Mouse (Mus musculus) hindbrain, embryonic 12.5 days (tissue): ENCODE data around the gene Dthd1. TPM values are rescaled to one million over a fixed set of nuclear protein-coding genes. Genes with fewer than 3 reads are reported as not detected.

Experiments used
- ATAC-seq: fragments of 200-750 bp; cut with Nextera tagmentation; 2 replicates; pipeline ENCODE4 v1.8.0; 2017; ENCODE audit warnings: moderate TSS enrichment; ENCODE audit not compliant: low FRiP score
- H3K27ac ChIP-seq: fragments of 300-500 bp; sonication (generic); 2 replicates; pipeline ENCODE4 v1.5.1; 2016; ENCODE audit warnings: mild to moderate bottlenecking
- H3K27me3 ChIP-seq: fragments of 300-500 bp; sonication (generic); 2 replicates; pipeline ENCODE4 v1.6.1; 2016; ENCODE audit warnings: mild to moderate bottlenecking
- H3K36me3 ChIP-seq: fragments of 300-500 bp; sonication (generic); 2 replicates; pipeline ENCODE4 v1.6.1; 2016; ENCODE audit warnings: mild to moderate bottlenecking
- H3K4me1 ChIP-seq: fragments of 300-500 bp; sonication (generic); 2 replicates; pipeline ENCODE4 v1.6.1; 2016
- H3K4me2 ChIP-seq: fragments of 300-500 bp; sonication (generic); replicated peaks from 2 replicates; pipeline ENCODE4 v1.6.1; 2016; ENCODE audit warnings: mild to moderate bottlenecking
- H3K4me3 ChIP-seq: fragments of 300-500 bp; sonication (generic); 2 replicates; pipeline ENCODE4 v1.5.1; 2016; ENCODE audit warnings: mild to moderate bottlenecking
- H3K9ac ChIP-seq: fragments of 300-500 bp; sonication (generic); 2 replicates; pipeline ENCODE4 v1.6.1; 2016; ENCODE audit warnings: mild to moderate bottlenecking, moderate library complexity
- H3K9me3 ChIP-seq: fragments of 300-500 bp; sonication (generic); replicated peaks from 2 replicates; pipeline ENCODE4 v1.6.1; 2016; ENCODE audit warnings: mild to moderate bottlenecking
- WGBS: fragments of 180-500 bp; shearing (Covaris S2); methylation state at CpG from one replicate; pipeline ENCODE4 v1.1.7; 2016; 5-methylcytosine and 5-hydroxymethylcytosine counted together
- polyA plus RNA-seq: library from polyadenylated mRNA; unstranded; fragments of >200 nt; fragmentation: Nextera tagmentation; extraction: Ambion mirVana; gene quantifications from 2 replicates; pipeline ENCODE4 v1.2.1, GENCODE M21; 2016

Gene Dthd1
- not detected in 2 replicates for polyA plus RNA-seq

GRCm38 (mm10) chr5:62813402-62814071 is at the start of gene Dthd1:
TSS of gene Dthd1 (plus strand) at chr5:62813823.
- Histone ChIP-seq H3K9me3 (no peaks in the 10 kb centered on the region), H3K27ac (no peak within 1 kb of the TSS), H3K4me2 (no peak within 1 kb of the TSS), H3K4me1 (no peaks in the 10 kb centered on the region), H3K36me3 (no peaks in the 10 kb centered on the region), H3K27me3 (no peaks in the 10 kb centered on the region), H3K4me3 (no peak within 1 kb of the TSS), H3K9ac (no peak within 1 kb of the TSS)
- ATAC-seq = peak; percentile 82
- 62% methylated on average over 6 of the region's 6 CpGs for WGBS

GRCm38 (mm10) chr5:62764161-62764560 is 49.5 kb upstream of the Dthd1 start:
- Histone ChIP-seq H3K9me3 (no peaks in the 10 kb centered on the region), H3K4me2 (no peak overlapping the region), H3K4me1 (no peaks in the 10 kb centered on the region), H3K27me3 (no peaks in the 10 kb centered on the region), H3K27ac (no peak overlapping the region), H3K4me3 (no peak overlapping the region), H3K36me3 (no peaks in the 10 kb centered on the region), H3K9ac (no peak overlapping the region)
- ATAC-seq = no peak
- WGBS = 80% methylated on average over 5 of the region's 5 CpGs

- no peaks in the 10 kb centered on the region for H3K9me3 ChIP-seq
- H3K36me3 ChIP-seq = no peaks in the 10 kb centered on the region
- no peak overlapping the region for H3K27ac ChIP-seq
- 18% methylated on average over 5 of the region's 5 CpGs for WGBS
- H3K27me3 ChIP-seq = no peaks in the 10 kb centered on the region
- H3K9ac ChIP-seq = peak overlapping the region; percentile 75; the same call in 1 of the 2 replicates
- H3K4me1 ChIP-seq = no peaks in the 10 kb centered on the region
- H3K4me2 ChIP-seq = peak overlapping the region; percentile 89
- peak overlapping the region; percentile 78 for H3K4me3 ChIP-seq
- peak; percentile 60 for ATAC-seq
These were observed 48.2 kb upstream of the Dthd1 start for GRCm38 (mm10) chr5:62765459-62765783.

- WGBS = 1% methylated on average over 83 of the region's 106 CpGs
- ATAC-seq = peak; percentile 88
- Histone ChIP-seq H3K36me3 (no peaks in the 10 kb centered on the region), H3K27me3 (no peaks in the 10 kb centered on the region), H3K4me1 (no peaks in the 10 kb centered on the region), H3K9ac (peak within 1 kb of the TSS; percentile 75), H3K9me3 (no peaks in the 10 kb centered on the region), H3K4me3 (peak within 1 kb of the TSS; percentile 78), H3K27ac (no peak within 1 kb of the TSS), H3K4me2 (peak within 1 kb of the TSS; percentile 89)
These were observed 47.6 kb upstream of the Dthd1 start, which contains the start of gene Arap2 for GRCm38 (mm10) chr5:62765784-62766701. TSS of gene Arap2 (minus strand) at chr5:62766159.

- H3K36me3 ChIP-seq = no peaks in the 10 kb centered on the region
- no peak overlapping the region for H3K9ac ChIP-seq
- no peaks in the 10 kb centered on the region for H3K9me3 ChIP-seq
- WGBS = 90% methylated on average over 11 of the region's 11 CpGs
- H3K4me2 ChIP-seq = no peak overlapping the region
- H3K4me1 ChIP-seq = no peaks in the 10 kb centered on the region
- H3K4me3 ChIP-seq = no peak overlapping the region
- no peaks in the 10 kb centered on the region for H3K27me3 ChIP-seq
- H3K27ac ChIP-seq = no peak overlapping the region
- no peak for ATAC-seq
These were observed 41.6 kb upstream of the Dthd1 start for GRCm38 (mm10) chr5:62771775-62772599.

- no peak for ATAC-seq
- H3K4me1 ChIP-seq = no peaks in the 10 kb centered on the region
- WGBS = 90% methylated on average over 8 of the region's 8 CpGs
- no peak overlapping the region for H3K4me2 ChIP-seq
- no peak overlapping the region for H3K9ac ChIP-seq
- no peaks in the 10 kb centered on the region for H3K36me3 ChIP-seq
- H3K4me3 ChIP-seq = no peak overlapping the region
- H3K27me3 ChIP-seq = no peaks in the 10 kb centered on the region
- no peak overlapping the region for H3K27ac ChIP-seq
- no peaks in the 10 kb centered on the region for H3K9me3 ChIP-seq
These were observed 35.8 kb upstream of the Dthd1 start for GRCm38 (mm10) chr5:62777804-62778203.

GRCm38 (mm10) chr5:62778682-62779081 is 34.9 kb upstream of the Dthd1 start:
- Histone ChIP-seq H3K4me3 (no peak overlapping the region), H3K4me1 (no peaks in the 10 kb centered on the region), H3K9me3 (no peaks in the 10 kb centered on the region), H3K9ac (no peak overlapping the region), H3K36me3 (no peaks in the 10 kb centered on the region), H3K27me3 (no peaks in the 10 kb centered on the region), H3K27ac (no peak overlapping the region), H3K4me2 (no peak overlapping the region)
- 83% methylated on average over 5 of the region's 5 CpGs for WGBS
- ATAC-seq = no peak

- no peak for ATAC-seq
- Histone ChIP-seq H3K9ac (no peak overlapping the region), H3K4me2 (no peak overlapping the region), H3K4me3 (no peak overlapping the region), H3K4me1 (no peaks in the 10 kb centered on the region), H3K9me3 (no peaks in the 10 kb centered on the region), H3K36me3 (no peaks in the 10 kb centered on the region), H3K27ac (no peak overlapping the region), H3K27me3 (no peaks in the 10 kb centered on the region)
- WGBS = 83% methylated on average over 3 of the region's 3 CpGs
These were observed 26.8 kb upstream of the Dthd1 start for GRCm38 (mm10) chr5:62786809-62787208.

- Histone ChIP-seq H3K4me1 (no peaks in the 10 kb centered on the region), H3K36me3 (no peaks in the 10 kb centered on the region), H3K9me3 (no peaks in the 10 kb centered on the region), H3K4me3 (no peak overlapping the region), H3K27me3 (no peaks in the 10 kb centered on the region), H3K9ac (no peak overlapping the region), H3K4me2 (no peak overlapping the region), H3K27ac (no peak overlapping the region)
- ATAC-seq = no peak
- WGBS = 94% methylated on average over 5 of the region's 5 CpGs
These were observed 22.6 kb upstream of the Dthd1 start for GRCm38 (mm10) chr5:62790921-62791564.

GRCm38 (mm10) chr5:62792776-62793175 is 20.8 kb upstream of the Dthd1 start:
- Histone ChIP-seq H3K4me1 (no peaks in the 10 kb centered on the region), H3K9me3 (no peaks in the 10 kb centered on the region), H3K27me3 (no peaks in the 10 kb centered on the region), H3K9ac (no peak overlapping the region), H3K4me3 (no peak overlapping the region), H3K27ac (no peak overlapping the region), H3K4me2 (no peak overlapping the region), H3K36me3 (no peaks in the 10 kb centered on the region)
- WGBS = 88% methylated on average over 1 of the region's 1 CpGs
- ATAC-seq = no peak

- H3K4me3 ChIP-seq = no peak overlapping the region
- no peak overlapping the region for H3K4me2 ChIP-seq
- H3K27ac ChIP-seq = no peak overlapping the region
- H3K4me1 ChIP-seq = no peaks in the 10 kb centered on the region
- 57% methylated on average over 1 of the region's 1 CpGs for WGBS
- H3K27me3 ChIP-seq = no peaks in the 10 kb centered on the region
- H3K9ac ChIP-seq = no peak overlapping the region
- no peaks in the 10 kb centered on the region for H3K36me3 ChIP-seq
- ATAC-seq = no peak; the same call in 1 of the 2 replicates
- H3K9me3 ChIP-seq = no peaks in the 10 kb centered on the region
These were observed 420 bp downstream of the Dthd1 start for GRCm38 (mm10) chr5:62814072-62814414.

- Histone ChIP-seq H3K27me3 (no peaks in the 10 kb centered on the region), H3K9me3 (no peaks in the 10 kb centered on the region), H3K27ac (no peak overlapping the region), H3K4me2 (no peak overlapping the region), H3K9ac (no peak overlapping the region), H3K36me3 (no peaks in the 10 kb centered on the region), H3K4me3 (no peak overlapping the region), H3K4me1 (no peaks in the 10 kb centered on the region)
- ATAC-seq = no peak
- 82% methylated on average over 1 of the region's 1 CpGs for WGBS
These were observed 2.1 kb downstream of the Dthd1 start for GRCm38 (mm10) chr5:62815741-62816140.
